ENCODE assay signal across 15 mouse cellular contexts in genomic region chr10:40007953-40008352, GRCm38 (mm10). TPM values are rescaled to one million over a fixed set of nuclear protein-coding genes. Genes with fewer than 3 reads are reported as not detected.
"Had no signal": no experiment of that assay in that cellular context is flagged by ENCODE, and none has a peak within 500 bp of the region (broad histone marks: within the 10 kb centered on the region; RNA-seq: fewer than 3 reads in every experiment).

No protein-coding gene starts in this region.

- H3K4me2 ChIP-seq: limb, embryonic 13.5 days; liver, embryonic 13.5 days; midbrain, embryonic 12.5 days; neural tube, embryonic 13.5 days had no signal

- H3K9ac ChIP-seq: limb, embryonic 13.5 days; liver, embryonic 13.5 days; midbrain, embryonic 12.5 days; neural tube, embryonic 13.5 days had no signal

- H3K9me3 ChIP-seq: limb, embryonic 13.5 days; liver, embryonic 13.5 days; midbrain, embryonic 12.5 days; neural tube, embryonic 13.5 days had no signal

- H3K27ac ChIP-seq: limb, embryonic 13.5 days; liver, embryonic 13.5 days; midbrain, embryonic 12.5 days; neural tube, embryonic 13.5 days had no signal

- ATAC-seq: midbrain, embryonic 16.5 days had no signal

- H3K4me1 ChIP-seq: liver, embryonic 13.5 days; neural tube, embryonic 13.5 days had no signal

- H3K36me3 ChIP-seq: limb, embryonic 13.5 days; liver, embryonic 13.5 days; midbrain, embryonic 12.5 days; neural tube, embryonic 13.5 days had no signal

- DNase-seq: layer of hippocampus, adult 9-11 months; layer of hippocampus, postnatal 36 days; liver, embryonic 13.5 days; lung, adult 18-20 months; retina, postnatal 1 day; right cerebral cortex, postnatal 4 days; spleen, adult 18-20 months; thymus, adult 18-20 months; thymus, postnatal 14 days had no signal

- H3K27me3 ChIP-seq: limb, embryonic 13.5 days; liver, embryonic 13.5 days; midbrain, embryonic 12.5 days; neural tube, embryonic 13.5 days had no signal

- H3K4me3 ChIP-seq: limb, embryonic 13.5 days; liver, embryonic 13.5 days; midbrain, embryonic 12.5 days; neural tube, embryonic 13.5 days had no signal

RNA-seq across cellular contexts. Expression of gene Mfsd4b1, which starts 17.1 kb away (rescaled TPM):
- polyA plus RNA-seq: midbrain, embryonic 12.5 days; stomach, embryonic 14.5 days had no signal

RNA-seq across cellular contexts. Expression of gene Mfsd4b5, which starts 21.5 kb away (rescaled TPM):
- polyA plus RNA-seq: intestine, embryonic 14.5 days; midbrain, embryonic 16.5 days; neural tube, embryonic 13.5 days; stomach, embryonic 14.5 days had no signal
